Mouse (Mus musculus): ENCODE results near the gene Tm4sf5. TPM values are rescaled to one million over a fixed set of nuclear protein-coding genes. Genes with fewer than 3 reads are reported as not detected.
"Not testable (repeated sequence)": the region's sequence is repeated elsewhere in the genome, so short reads cannot be mapped to it uniquely, and the experiment has no call there.

Gene Tm4sf5
- polyA plus RNA-seq, 1 experiment from 2014 or later: 3.4 TPM

GRCm38 (mm10) chr11:70528610-70529009 is 23.6 kb downstream of the Tm4sf5 start:
- Histone ChIP-seq H3K9me3 (no peaks in the 10 kb centered on the region), H3K4me1 (replicated peaks) (peaks cover 18% of the 10 kb centered on the region), H3K27ac (replicated peaks) (no peak overlapping the region), H3K9ac (no peak overlapping the region), H3K27me3 (no peaks in the 10 kb centered on the region), H3K4me2 (no peak overlapping the region), H3K4me3 (no peak overlapping the region), H3K36me3 (peaks cover 22% of the 10 kb centered on the region)
- WGBS: 92% methylated on average over 7 of the region's 7 CpGs
- no peak for ATAC-seq (ENCODE audit: low FRiP score, low read depth)

GRCm38 (mm10) chr11:70531065-70531464 is 26.0 kb downstream of the Tm4sf5 start:
- H3K9me3 ChIP-seq; H3K9ac ChIP-seq; H3K27me3 ChIP-seq; ATAC-seq (ENCODE audit: low FRiP score, low read depth); H3K4me3 ChIP-seq; H3K4me2 ChIP-seq; H3K4me1 ChIP-seq (replicated peaks); H3K27ac ChIP-seq (replicated peaks): not testable (repeated sequence)
- peaks cover 22% of the 10 kb centered on the region for H3K36me3 ChIP-seq
- WGBS: 81% methylated on average over 2 of the region's 2 CpGs

GRCm38 (mm10) chr11:70532839-70533238 is 27.8 kb downstream of the Tm4sf5 start, which contains the start of gene Gm40193:
Gene Gm40193, minus strand, starts transcription at chr11:70532939.
- no peak within 1 kb of the TSS for H3K4me3 ChIP-seq
- no peaks in the 10 kb centered on the region for H3K9me3 ChIP-seq
- ATAC-seq (ENCODE audit: low FRiP score, low read depth): no peak
- no peaks in the 10 kb centered on the region for H3K27me3 ChIP-seq
- no peak within 1 kb of the TSS for H3K9ac ChIP-seq
- H3K4me2 ChIP-seq: no peak within 1 kb of the TSS
- WGBS: 91% methylated on average over 6 of the region's 6 CpGs
- H3K36me3 ChIP-seq: peaks cover 9% of the 10 kb centered on the region
- H3K4me1 ChIP-seq (replicated peaks): no peaks in the 10 kb centered on the region
- no peak within 1 kb of the TSS for H3K27ac ChIP-seq (replicated peaks)

GRCm38 (mm10) chr11:70539423-70539822 is 34.4 kb downstream of the Tm4sf5 start:
- ATAC-seq (ENCODE audit: low FRiP score, low read depth): no peak
- Histone ChIP-seq H3K9me3 (no peaks in the 10 kb centered on the region), H3K9ac (peak overlapping the region; percentile 60), H3K27ac (replicated peaks) (no peak overlapping the region), H3K4me2 (peak overlapping the region; percentile 82), H3K4me1 (replicated peaks) (peaks cover 12% of the 10 kb centered on the region), H3K36me3 (no peaks in the 10 kb centered on the region), H3K4me3 (peak overlapping the region; percentile 69), H3K27me3 (no peaks in the 10 kb centered on the region)
- 18% methylated on average over 9 of the region's 9 CpGs for WGBS

- Histone ChIP-seq H3K36me3 (no peaks in the 10 kb centered on the region), H3K27ac (replicated peaks) (peak within 1 kb of the TSS; percentile 66), H3K9ac (peak within 1 kb of the TSS; percentile 60), H3K4me3 (peak within 1 kb of the TSS; percentile 69), H3K4me2 (peak within 1 kb of the TSS; percentile 82), H3K4me1 (replicated peaks) (peaks cover 12% of the 10 kb centered on the region), H3K9me3 (no peaks in the 10 kb centered on the region), H3K27me3 (no peaks in the 10 kb centered on the region)
- WGBS: under 1% methylated on average over 60 of the region's 65 CpGs
- peak; percentile 93 for ATAC-seq (ENCODE audit: low FRiP score, low read depth)
Observed at GRCm38 (mm10) chr11:70539877-70540587, 35.0 kb downstream of the Tm4sf5 start, which contains the start of gene Pld2. Gene Pld2, plus strand, starts transcription at chr11:70540064.

- peaks cover 12% of the 10 kb centered on the region for H3K4me1 ChIP-seq (replicated peaks)
- no peaks in the 10 kb centered on the region for H3K36me3 ChIP-seq
- peak overlapping the region; percentile 82 for H3K4me2 ChIP-seq
- H3K9ac ChIP-seq: 0 out of 2 replicates have a peak overlapping the region, but pooled peaks have one; percentile 60
- no peaks in the 10 kb centered on the region for H3K27me3 ChIP-seq
- no peaks in the 10 kb centered on the region for H3K9me3 ChIP-seq
- 0 out of 2 replicates have a peak overlapping the region, but pooled peaks have one; percentile 66 for H3K27ac ChIP-seq (replicated peaks)
- no peak for ATAC-seq (ENCODE audit: low FRiP score, low read depth)
- H3K4me3 ChIP-seq: peak overlapping the region; percentile 69
- WGBS: 85% methylated on average over 7 of the region's 7 CpGs
Observed at GRCm38 (mm10) chr11:70540928-70541327, 35.9 kb downstream of the Tm4sf5 start.

GRCm38 (mm10) chr11:70541415-70541814 is 36.4 kb downstream of the Tm4sf5 start:
- Histone ChIP-seq H3K36me3 (no peaks in the 10 kb centered on the region), H3K27ac (replicated peaks) (peak overlapping the region; percentile 61; the same call in 1 of the 2 replicates), H3K4me2 (peak overlapping the region; percentile 82), H3K4me1 (replicated peaks) (peaks cover 12% of the 10 kb centered on the region), H3K27me3 (no peaks in the 10 kb centered on the region), H3K4me3 (peak overlapping the region; percentile 18; the same call in 1 of the 2 replicates), H3K9ac (no peak overlapping the region), H3K9me3 (no peaks in the 10 kb centered on the region)
- 55% methylated on average over 5 of the region's 5 CpGs for WGBS
- ATAC-seq (ENCODE audit: low FRiP score, low read depth): peak; percentile 52

GRCm38 (mm10) chr11:70544496-70544895 is 39.5 kb downstream of the Tm4sf5 start:
- no peak overlapping the region for H3K4me2 ChIP-seq
- no peak overlapping the region for H3K4me3 ChIP-seq
- no peaks in the 10 kb centered on the region for H3K27me3 ChIP-seq
- no peaks in the 10 kb centered on the region for H3K9me3 ChIP-seq
- no peak for ATAC-seq (ENCODE audit: low FRiP score, low read depth)
- peaks cover 12% of the 10 kb centered on the region for H3K4me1 ChIP-seq (replicated peaks)
- no peak overlapping the region for H3K27ac ChIP-seq (replicated peaks)
- H3K9ac ChIP-seq: no peak overlapping the region
- 75% methylated on average over 7 of the region's 7 CpGs for WGBS
- no peaks in the 10 kb centered on the region for H3K36me3 ChIP-seq

- 89% methylated on average over 8 of the region's 8 CpGs for WGBS
- no peaks in the 10 kb centered on the region for H3K4me1 ChIP-seq (replicated peaks)
- no peaks in the 10 kb centered on the region for H3K27me3 ChIP-seq
- no peak overlapping the region for H3K4me2 ChIP-seq
- 0 out of 2 replicates have a peak, but pooled peaks cover 4% of the 10 kb centered on the region for H3K36me3 ChIP-seq
- no peak for ATAC-seq (ENCODE audit: low FRiP score, low read depth)
- no peak overlapping the region for H3K27ac ChIP-seq (replicated peaks)
- H3K9me3 ChIP-seq: no peaks in the 10 kb centered on the region
- no peak overlapping the region for H3K4me3 ChIP-seq
- H3K9ac ChIP-seq: no peak overlapping the region
Observed at GRCm38 (mm10) chr11:70551526-70551925, 46.5 kb downstream of the Tm4sf5 start.

GRCm38 (mm10) chr11:70553940-70554339 is 48.9 kb downstream of the Tm4sf5 start:
- 20% methylated on average over 7 of the region's 7 CpGs for WGBS
- no peaks in the 10 kb centered on the region for H3K4me1 ChIP-seq (replicated peaks)
- 0 out of 2 replicates have a peak, but pooled peaks cover 8% of the 10 kb centered on the region for H3K36me3 ChIP-seq
- H3K9ac ChIP-seq: no peak overlapping the region
- H3K4me2 ChIP-seq: no peak overlapping the region
- H3K9me3 ChIP-seq: no peaks in the 10 kb centered on the region
- no peak for ATAC-seq (ENCODE audit: low FRiP score, low read depth)
- H3K4me3 ChIP-seq: no peak overlapping the region
- H3K27ac ChIP-seq (replicated peaks): no peak overlapping the region
- H3K27me3 ChIP-seq: no peaks in the 10 kb centered on the region

- ATAC-seq (ENCODE audit: low FRiP score, low read depth): no peak
- 88% methylated on average over 9 of the region's 9 CpGs for WGBS
- Histone ChIP-seq H3K27me3 (no peaks in the 10 kb centered on the region), H3K9ac (no peak overlapping the region), H3K4me2 (no peak overlapping the region), H3K27ac (replicated peaks) (no peak overlapping the region), H3K4me3 (no peak overlapping the region), H3K9me3 (no peaks in the 10 kb centered on the region), H3K4me1 (replicated peaks) (peaks cover 8% of the 10 kb centered on the region), H3K36me3 (0 out of 2 replicates have a peak, but pooled peaks cover 8% of the 10 kb centered on the region)
Observed at GRCm38 (mm10) chr11:70557545-70557944, 52.5 kb downstream of the Tm4sf5 start.
